Mouse (Mus musculus) adrenal gland, adult (tissue): ENCODE measurements at regions not wholly inside any gene's neighbourhood (a gene's known extent, or its start where the extent isn't known, plus 50 kb on each side); places are given as distances from the start of the nearest gene placed in this dataset.

Experiments used
- DNase-seq, 2 experiments: peaks; one replicate each; pipeline ENCODE4 v3.0.0; 2022 to 2023; ENCODE audit warnings: low spot score in 1 of 2; ENCODE audit not compliant: inconsistent age in 2 of 2

GRCm38 (mm10) chr5:112166410-112167175 lies 85.7 kb downstream of the Cryba4 start:
- DNase-seq: no peak

GRCm38 (mm10) chr5:112167790-112168189 lies 84.5 kb downstream of the Cryba4 start:
- no peak for DNase-seq

GRCm38 (mm10) chr5:112171325-112171724 lies 81.0 kb downstream of the Cryba4 start:
- DNase-seq: no peak

DNA sequence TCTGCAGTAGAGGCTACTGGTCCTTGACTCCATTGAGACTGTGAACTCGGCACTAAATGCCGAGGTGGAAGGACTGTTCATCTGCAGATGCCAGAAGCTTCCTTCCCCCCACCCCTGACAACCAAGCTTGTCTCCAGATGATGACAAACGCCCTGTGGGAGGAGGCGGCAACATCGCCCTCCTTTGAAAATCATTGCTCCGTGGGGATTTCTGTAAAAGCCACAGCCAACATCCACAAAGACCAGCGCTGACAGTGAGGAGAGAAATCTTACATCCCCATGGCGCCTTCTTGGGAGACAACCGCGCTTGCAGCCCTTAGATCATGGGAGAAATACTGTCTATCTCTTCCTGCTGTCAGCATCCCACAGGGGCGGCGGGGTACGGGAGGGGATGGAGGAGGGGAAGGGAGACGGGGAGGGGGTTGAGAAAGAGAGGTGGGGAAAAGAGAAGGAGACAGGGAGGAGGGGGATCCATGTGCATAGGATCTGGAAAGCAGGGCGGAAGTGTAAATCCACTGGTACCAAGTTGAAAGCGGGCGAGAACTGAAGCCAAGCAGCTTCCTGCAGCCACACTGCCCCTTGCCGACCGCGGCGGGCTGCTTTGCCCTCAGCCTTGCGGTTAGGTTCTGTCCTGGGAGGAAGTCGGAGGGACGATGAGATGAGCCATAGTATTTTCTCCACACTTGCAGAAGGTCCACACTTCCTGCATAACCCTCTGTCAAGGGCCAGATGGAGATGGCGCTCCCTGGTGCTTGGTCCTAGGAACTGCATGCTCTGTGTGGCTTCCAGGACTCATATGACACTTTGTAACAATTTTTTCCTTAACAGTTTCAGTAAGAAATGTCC lies 72.9 kb downstream of the Cryba4 start:
- DNase-seq: peak in 1 of 2 experiments; percentile 27

DNA sequence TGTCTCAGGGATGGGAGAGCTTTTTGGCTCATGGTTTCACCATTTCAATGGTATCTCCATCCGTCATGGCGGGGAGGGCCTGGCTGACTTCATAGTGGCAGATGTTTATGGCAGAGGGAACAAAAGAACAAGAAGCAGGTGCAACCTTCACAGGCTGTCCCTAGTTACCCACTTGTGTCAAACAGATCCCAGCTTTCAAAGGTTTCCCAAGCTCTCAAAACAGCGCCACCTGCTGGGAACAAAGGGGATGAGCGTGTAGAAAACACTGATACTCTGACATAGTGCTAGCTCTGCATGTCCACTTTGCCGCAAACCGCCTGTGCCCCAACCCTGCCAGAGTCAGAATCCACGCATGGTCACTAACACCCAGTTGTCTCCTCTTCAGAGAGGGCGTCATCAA lies 69.5 kb downstream of the Cryba4 start:
- DNase-seq: peak in 1 of 2 experiments; percentile 42

GRCm38 (mm10) chr5:112195667-112196066 lies 56.7 kb downstream of the Cryba4 start:
- no peak for DNase-seq
